Mouse (Mus musculus) cerebellum, postnatal 36 days (tissue): ENCODE measurements around the gene Rpl37.

Experiments
- DNase-seq, 2 experiments: peaks; one replicate each; pipeline ENCODE4 v3.0.0; 2021 to 2022; ENCODE audit warnings: mixed read lengths in 2 of 2

The Rpl37 gene

GRCm38 (mm10) chr15:5155093-5155492 is 38.6 kb downstream of the Rpl37 start:
- no peak for DNase-seq

GRCm38 (mm10) chr15:5156355-5156754 is 39.9 kb downstream of the Rpl37 start:
- no peak for DNase-seq

- DNase-seq = no peak
Observed at GRCm38 (mm10) chr15:5157386-5157785, 40.9 kb downstream of the Rpl37 start.

GRCm38 (mm10) chr15:5158827-5159226 is 42.4 kb downstream of the Rpl37 start:
- DNase-seq = no peak

GRCm38 (mm10) chr15:5165121-5165773 is 48.8 kb downstream of the Rpl37 start:
- DNase-seq = no peak
